Mouse (Mus musculus): Measurements from ENCODE around the gene Ssmem1. TPM values are rescaled to one million over a fixed set of nuclear protein-coding genes. Genes with fewer than 3 reads are reported as not detected.

The Ssmem1 gene
- total and polyA plus RNA-seq, 3 experiments, result 0.17 to 0.34 TPM; not detected in 1

DNA sequence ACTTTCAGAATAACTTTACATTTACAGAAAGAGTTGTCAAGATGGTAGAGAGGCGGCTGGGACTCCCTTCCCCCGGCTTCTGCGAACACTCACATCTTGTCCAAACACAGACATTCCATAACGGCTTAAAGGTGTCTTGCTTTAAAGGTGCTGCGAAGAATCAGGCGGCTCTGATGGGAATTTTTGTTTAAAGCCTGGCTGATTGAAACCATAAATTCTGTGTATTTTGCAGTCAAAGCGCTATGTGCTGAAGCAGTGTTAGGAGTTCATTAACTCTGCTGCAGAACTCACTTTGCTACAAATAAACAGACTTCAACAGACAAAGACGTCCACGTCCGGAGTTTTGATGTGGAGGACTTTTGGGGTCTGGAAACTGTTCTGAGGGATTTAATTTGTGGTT is 28.6 kb downstream of the Ssmem1 start:
- no peak overlapping the region for H3K4me3 ChIP-seq (replicated peaks in 1 of 3; ENCODE audit: low read depth in 2 of 3, low read length in 2 of 3, poor library complexity in 1 of 3)
- no peaks in the 10 kb centered on the region for H3K9me3 ChIP-seq (replicated peaks; ENCODE audit: low read length)
- H3K27ac ChIP-seq (ENCODE audit: insufficient read depth, low read depth), result no peak overlapping the region
- DNase-seq (ENCODE audit: extremely low read depth), result no peak
- no peak overlapping the region for H3K9ac ChIP-seq (ENCODE audit: insufficient read depth, low read depth)
- no peaks in the 10 kb centered on the region for H3K4me1 ChIP-seq (ENCODE audit: control insufficient read depth in 1 of 2, insufficient read depth in 2 of 2)
- dilution Hi-C loops (cut with MboI; ENCODE audit: extremely low pct_ligation_motif_present, extremely low pct_unique_long_range_greater_than_20kb, low sequenced_read_pairs) (no loop called here), in situ Hi-C loops (cut with MboI; ENCODE audit: low pct_ligation_motif_present, low pct_unique_long_range_greater_than_20kb, low sequenced_read_pairs) (no loop called here)
- no peaks in the 10 kb centered on the region for H3K79me2 ChIP-seq (replicated peaks; ENCODE audit: control insufficient read depth, extremely low read depth, insufficient read depth, poor library complexity, severe bottlenecking)
- H3K4me2 ChIP-seq (ENCODE audit: insufficient read depth, low read depth, poor library complexity, severe bottlenecking), result no peak overlapping the region
- no peaks in the 10 kb centered on the region for H3K27me3 ChIP-seq (replicated peaks)
- no peaks in the 10 kb centered on the region for H3K36me3 ChIP-seq (replicated peaks in 1 of 2; ENCODE audit: control insufficient read depth in 1 of 2, insufficient read depth in 1 of 2, low read length in 1 of 2)
- TF ChIP-seq ZNF384 (IDR thresholded peaks at IDR 0.05; ENCODE audit: low read depth, low read length), result no peak
- no peak for TF ChIP-seq NELFE (IDR thresholded peaks at IDR 0.05; ENCODE audit: low read depth, low read length)
- TF ChIP-seq MAFK (IDR thresholded peaks at IDR 0.05; ENCODE audit: insufficient replicate concordance, low read length), result no peak

DNA sequence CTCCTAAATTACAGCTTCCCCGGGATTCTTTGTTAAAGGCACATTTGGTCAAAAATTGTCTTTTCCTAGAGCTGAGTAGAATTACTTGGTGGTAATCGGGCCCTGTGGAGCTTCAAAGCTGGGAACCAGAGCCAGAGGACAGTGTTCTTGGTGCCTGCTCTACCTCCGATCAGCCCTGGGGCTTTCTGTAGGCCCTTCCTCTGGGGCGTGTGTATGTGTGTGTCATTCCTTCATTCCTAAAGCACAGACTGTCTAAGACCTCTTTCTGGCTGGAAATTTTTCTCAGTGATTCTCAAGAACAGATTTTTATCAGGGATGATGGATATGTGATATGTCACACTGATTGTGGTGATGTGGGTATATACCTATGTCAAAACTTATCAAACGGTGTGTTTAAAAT is 29.2 kb downstream of the Ssmem1 start:
- no peaks in the 10 kb centered on the region for H3K36me3 ChIP-seq (replicated peaks in 1 of 2; ENCODE audit: control insufficient read depth in 1 of 2, insufficient read depth in 1 of 2, low read length in 1 of 2)
- H3K27me3 ChIP-seq (replicated peaks), result no peaks in the 10 kb centered on the region
- H3K27ac ChIP-seq (ENCODE audit: insufficient read depth, low read depth), result no peak overlapping the region
- no peak overlapping the region for H3K9ac ChIP-seq (ENCODE audit: insufficient read depth, low read depth)
- no peaks in the 10 kb centered on the region for H3K9me3 ChIP-seq (replicated peaks; ENCODE audit: low read length)
- DNase-seq (ENCODE audit: extremely low read depth), result no peak
- H3K4me2 ChIP-seq (ENCODE audit: insufficient read depth, low read depth, poor library complexity, severe bottlenecking), result no peak overlapping the region
- dilution Hi-C loops (cut with MboI; ENCODE audit: extremely low pct_ligation_motif_present, extremely low pct_unique_long_range_greater_than_20kb, low sequenced_read_pairs) (no loop called here), in situ Hi-C loops (cut with MboI; ENCODE audit: low pct_ligation_motif_present, low pct_unique_long_range_greater_than_20kb, low sequenced_read_pairs) (no loop called here)
- TF ChIP-seq MXI1 (IDR thresholded peaks at IDR 0.05; ENCODE audit: low read depth, low read length), result no peak
- TF ChIP-seq MAFK (IDR thresholded peaks at IDR 0.05; ENCODE audit: insufficient replicate concordance, low read length), result no peak
- no peak for TF ChIP-seq USF1 (IDR thresholded peaks at IDR 0.05; ENCODE audit: low read depth, low read length)
- TF ChIP-seq POLR2AphosphoS2 (IDR thresholded peaks at IDR 0.05; ENCODE audit: low read depth, low read length), result no peak
- no peak for TF ChIP-seq UBTF (IDR thresholded peaks at IDR 0.05; ENCODE audit: low read depth, low read length)
- TF ChIP-seq CHD1 (IDR thresholded peaks at IDR 0.05; ENCODE audit: low read depth, low read length), result no peak
- TF ChIP-seq ZKSCAN1 (IDR thresholded peaks at IDR 0.05; ENCODE audit: borderline replicate concordance, low read depth, low read length), result no peak
- no peak for TF ChIP-seq MAZ (IDR thresholded peaks at IDR 0.05; ENCODE audit: low read depth, low read length)
- no peak for TF ChIP-seq TBP (conservative IDR thresholded peaks at IDR 0.05; ENCODE audit: low read depth, low read length)
- no peak for TF ChIP-seq IRF4 (IDR thresholded peaks at IDR 0.05; ENCODE audit: low read depth, low read length)
- TF ChIP-seq JUND (conservative IDR thresholded peaks at IDR 0.05; ENCODE audit: low read depth, low read length), result no peak
- TF ChIP-seq RAD21 (IDR thresholded peaks at IDR 0.05; ENCODE audit: low read depth, low read length), result no peak
- no peak overlapping the region for H3K4me3 ChIP-seq (replicated peaks in 1 of 3; ENCODE audit: low read depth in 2 of 3, low read length in 2 of 3, poor library complexity in 1 of 3)
- H3K4me1 ChIP-seq (ENCODE audit: control insufficient read depth in 1 of 2, insufficient read depth in 2 of 2), result no peaks in the 10 kb centered on the region
- no peaks in the 10 kb centered on the region for H3K79me2 ChIP-seq (replicated peaks; ENCODE audit: control insufficient read depth, extremely low read depth, insufficient read depth, poor library complexity, severe bottlenecking)

All from CH12.LX (cell line).